Mouse (Mus musculus) lung, postnatal 0 days (tissue): ENCODE measurements at regions not wholly inside any gene's neighbourhood (a gene's known extent, or its start where the extent isn't known, plus 50 kb on each side); places are given as distances from the start of the nearest gene placed in this dataset.
"Not testable (repeated sequence)": the region's sequence is repeated elsewhere in the genome, so short reads cannot be mapped to it uniquely, and the experiment has no call there.

Source experiments
- ATAC-seq: fragments of 200-750 bp; cut with Nextera tagmentation; 2 replicates; pipeline ENCODE4 v1.8.0; 2017; ENCODE audit warnings: moderate library complexity
- DNase-seq: peaks from one replicate; pipeline ENCODE4 v3.0.0-alpha.2; 2016; ENCODE audit warnings: low spot score
- H3K27ac ChIP-seq: fragments of 300-500 bp; sonication (generic); 2 replicates; pipeline ENCODE4 v1.5.1; 2014; ENCODE audit warnings: antibody characterized with exemption, mild to moderate bottlenecking, low read length, mixed read lengths
- H3K27me3 ChIP-seq: fragments of 300-500 bp; sonication (generic); replicated peaks from 2 replicates; pipeline ENCODE4 v1.6.1; 2014; ENCODE audit warnings: low read length, mixed read lengths; ENCODE audit not compliant: insufficient read depth
- H3K36me3 ChIP-seq: fragments of 300-500 bp; sonication (generic); 2 replicates; pipeline ENCODE4 v1.6.1; 2014; ENCODE audit warnings: low read length, mixed read lengths; ENCODE audit not compliant: insufficient read depth
- H3K4me1 ChIP-seq: fragments of 300-500 bp; sonication (generic); 2 replicates; pipeline ENCODE4 v1.6.1; 2014; ENCODE audit warnings: antibody characterized with exemption, low read depth, low read length, mixed read lengths; ENCODE audit not compliant: insufficient read depth
- H3K4me2 ChIP-seq: fragments of 300-500 bp; sonication (generic); replicated peaks from 2 replicates; pipeline ENCODE4 v1.6.1; 2014; ENCODE audit warnings: low read depth, mild to moderate bottlenecking, low read length, moderate library complexity, mixed read lengths
- H3K4me3 ChIP-seq: fragments of 300-500 bp; sonication (generic); 2 replicates; pipeline ENCODE4 v1.5.1; 2014; ENCODE audit warnings: low read depth, low read length
- H3K9ac ChIP-seq: fragments of 300-500 bp; sonication (generic); replicated peaks from 2 replicates; pipeline ENCODE4 v1.6.1; 2014; ENCODE audit warnings: low read depth, mild to moderate bottlenecking
- H3K9me3 ChIP-seq: fragments of 300-500 bp; sonication (generic); 2 replicates; pipeline ENCODE4 v1.6.1; 2016; ENCODE audit warnings: low read length, mixed read lengths
- CTCF ChIP-seq: IDR thresholded peaks from 2 replicates; pipeline ENCODE4 v1.5.1; 2016; ENCODE audit warnings: antibody characterized with exemption, mild to moderate bottlenecking
- EP300 ChIP-seq: IDR thresholded peaks from 2 replicates; pipeline ENCODE4 v1.6.1; 2016; ENCODE audit warnings: antibody characterized with exemption, mild to moderate bottlenecking, control low read depth
- WGBS: fragments of 180-500 bp; shearing (Covaris S2); extraction: QIAGEN DNeasy Blood & Tissue Kit; methylation state at CpG from one replicate; pipeline ENCODE4 v1.1.7; 2014; 5-methylcytosine and 5-hydroxymethylcytosine counted together

- Histone ChIP-seq H3K27ac (no peak overlapping the region), H3K9ac (no peak overlapping the region), H3K4me2 (no peak overlapping the region), H3K9me3 (no peaks in the 10 kb centered on the region), H3K27me3 (no peaks in the 10 kb centered on the region), H3K4me1 (no peaks in the 10 kb centered on the region), H3K4me3 (no peak overlapping the region), H3K36me3 (no peaks in the 10 kb centered on the region)
- DNase-seq (no peak), ATAC-seq (no peak)
- WGBS, result 53% methylated on average over 5 of the region's 5 CpGs
- TF ChIP-seq CTCF, result no peak
- no peak for TF ChIP-seq EP300
Observed at GRCm38 (mm10) chr2:53715017-53715416, 370.3 kb downstream of the Rprm start.

DNA sequence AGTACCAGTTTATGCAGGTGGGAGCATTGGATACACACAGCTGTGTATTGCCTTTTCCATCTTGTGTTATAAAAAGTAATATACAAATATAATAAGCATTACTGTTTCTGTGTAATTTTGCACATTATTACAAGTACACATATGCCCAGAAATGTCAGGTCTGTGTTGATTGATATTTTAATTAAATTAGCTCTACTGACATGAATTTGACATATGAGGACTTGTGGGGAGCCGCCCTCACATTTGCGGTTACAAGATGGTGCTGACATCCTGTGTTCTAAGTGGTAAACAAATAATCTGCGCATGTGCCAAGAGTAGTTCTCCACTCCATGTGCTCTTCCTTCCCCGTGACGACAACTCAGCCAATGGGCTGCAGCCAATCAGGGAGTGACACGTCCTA lies 362.1 kb downstream of the Rprm start:
- Histone ChIP-seq H3K4me3 (no peak overlapping the region), H3K9me3 (no peaks in the 10 kb centered on the region), H3K4me2 (no peak overlapping the region), H3K27ac (no peak overlapping the region), H3K9ac (no peak overlapping the region), H3K36me3 (no peaks in the 10 kb centered on the region), H3K27me3 (no peaks in the 10 kb centered on the region), H3K4me1 (no peaks in the 10 kb centered on the region)
- TF ChIP-seq CTCF (no peak), EP300 (no peak)
- ATAC-seq, result no peak
- DNase-seq, result no peak
- 82% methylated on average over 6 of the region's 6 CpGs for WGBS

DNA sequence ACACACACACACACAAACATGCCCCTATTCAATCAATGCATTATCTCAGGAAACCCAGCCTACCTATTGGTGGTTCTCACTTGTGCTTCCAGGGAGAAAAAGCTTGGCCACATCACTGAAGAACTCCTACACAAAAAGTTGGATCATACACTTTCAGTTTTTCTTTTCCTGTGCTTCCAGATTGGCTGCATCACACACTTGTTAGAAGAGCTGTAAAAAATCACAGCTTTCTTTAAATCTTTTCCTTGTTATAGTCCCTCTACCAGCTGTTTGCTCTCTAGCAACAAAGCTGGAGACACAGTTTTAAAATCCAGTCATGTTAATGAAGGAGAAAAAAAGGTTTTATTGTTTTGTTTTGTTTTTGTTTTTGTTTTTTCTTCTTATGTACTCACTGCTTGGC lies 356.7 kb downstream of the Rprm start:
- no peaks in the 10 kb centered on the region for H3K36me3 ChIP-seq
- ATAC-seq (no peak), DNase-seq (no peak)
- no peaks in the 10 kb centered on the region for H3K9me3 ChIP-seq
- H3K27me3 ChIP-seq, result no peaks in the 10 kb centered on the region
- H3K4me1 ChIP-seq, result no peaks in the 10 kb centered on the region
- H3K4me2 ChIP-seq, result no peak overlapping the region
- no peak for TF ChIP-seq EP300
- TF ChIP-seq CTCF, result no peak
- no peak overlapping the region for H3K9ac ChIP-seq
- no peak overlapping the region for H3K4me3 ChIP-seq
- H3K27ac ChIP-seq, result no peak overlapping the region

DNA sequence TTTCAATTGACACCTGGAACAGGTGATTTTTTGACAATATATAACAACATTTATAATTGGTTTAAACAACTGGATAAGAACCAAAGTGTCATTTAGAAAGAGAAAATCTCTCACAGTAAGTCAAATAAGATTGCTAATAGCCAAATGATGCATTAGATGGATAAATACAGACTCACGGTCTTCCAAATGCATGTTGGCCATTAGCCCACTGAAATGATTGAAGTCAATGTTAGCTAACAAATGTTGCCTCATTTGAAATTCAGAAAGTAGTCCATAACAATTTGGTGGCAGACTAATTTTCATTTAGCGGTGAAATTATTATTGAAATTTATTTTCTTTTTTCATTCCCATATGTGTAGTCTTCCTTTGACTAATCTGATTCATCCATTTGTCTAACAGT lies 354.9 kb downstream of the Rprm start:
- ATAC-seq (no peak), DNase-seq (no peak)
- no peak overlapping the region for H3K9ac ChIP-seq
- H3K4me2 ChIP-seq, result no peak overlapping the region
- H3K9me3 ChIP-seq, result no peaks in the 10 kb centered on the region
- no peak overlapping the region for H3K27ac ChIP-seq
- H3K27me3 ChIP-seq, result no peaks in the 10 kb centered on the region
- 89% methylated on average over 2 of the region's 2 CpGs for WGBS
- H3K36me3 ChIP-seq, result no peaks in the 10 kb centered on the region
- TF ChIP-seq CTCF (no peak), EP300 (no peak)
- no peak overlapping the region for H3K4me3 ChIP-seq
- no peaks in the 10 kb centered on the region for H3K4me1 ChIP-seq

DNA sequence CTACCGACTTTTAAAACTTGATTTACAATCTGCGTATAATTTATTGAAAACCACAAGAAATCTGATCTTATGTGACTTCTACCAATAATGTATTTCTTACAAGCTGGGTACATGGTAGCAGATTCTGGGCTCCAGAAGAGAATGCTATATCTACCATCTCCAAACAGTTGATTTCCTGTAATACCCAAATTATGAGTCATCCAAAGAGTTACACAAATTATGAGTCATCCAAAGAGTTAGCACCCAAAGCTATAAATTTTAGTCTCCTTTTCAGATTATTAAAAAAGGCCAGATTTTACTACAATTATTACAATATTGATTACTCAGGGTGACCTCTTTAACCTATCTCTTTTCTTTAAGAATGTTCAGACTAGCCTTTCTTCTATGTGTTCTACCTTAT lies 321.9 kb downstream of the Rprm start:
- no peak overlapping the region for H3K4me3 ChIP-seq
- H3K36me3 ChIP-seq, result no peaks in the 10 kb centered on the region
- DNase-seq, result no peak
- WGBS, result 94% methylated on average over 2 of the region's 2 CpGs
- H3K4me2 ChIP-seq, result no peak overlapping the region
- no peak for TF ChIP-seq EP300
- no peak for TF ChIP-seq CTCF
- no peaks in the 10 kb centered on the region for H3K4me1 ChIP-seq
- no peaks in the 10 kb centered on the region for H3K27me3 ChIP-seq
- no peak for ATAC-seq
- no peak overlapping the region for H3K27ac ChIP-seq
- H3K9me3 ChIP-seq, result no peaks in the 10 kb centered on the region
- H3K9ac ChIP-seq, result no peak overlapping the region

DNA sequence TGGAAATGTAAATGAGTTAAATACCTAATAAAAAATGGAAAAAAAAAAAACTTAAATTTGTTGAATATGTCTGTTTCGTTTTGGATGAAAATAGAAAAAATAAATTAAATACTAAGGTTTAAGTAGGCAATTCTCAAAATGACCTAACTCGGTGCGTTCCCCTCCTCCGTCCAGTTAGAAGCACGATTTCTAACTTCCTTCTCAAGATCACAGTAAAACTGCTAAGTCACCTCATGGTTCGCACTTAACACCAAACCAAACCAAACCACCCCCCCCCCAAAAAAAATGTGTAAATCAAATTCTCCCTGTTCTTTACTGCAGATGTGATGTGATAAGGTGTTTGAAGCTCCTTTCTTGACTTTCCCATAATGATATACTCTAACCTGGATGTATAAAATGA lies 303.3 kb downstream of the Rprm start:
- not testable (repeated sequence) for ATAC-seq, H3K4me3 ChIP-seq, H3K36me3 ChIP-seq, H3K9me3 ChIP-seq, H3K4me1 ChIP-seq, H3K27me3 ChIP-seq, H3K4me2 ChIP-seq, H3K27ac ChIP-seq, DNase-seq, H3K9ac ChIP-seq
- 77% methylated on average over 2 of the region's 6 CpGs for WGBS

DNA sequence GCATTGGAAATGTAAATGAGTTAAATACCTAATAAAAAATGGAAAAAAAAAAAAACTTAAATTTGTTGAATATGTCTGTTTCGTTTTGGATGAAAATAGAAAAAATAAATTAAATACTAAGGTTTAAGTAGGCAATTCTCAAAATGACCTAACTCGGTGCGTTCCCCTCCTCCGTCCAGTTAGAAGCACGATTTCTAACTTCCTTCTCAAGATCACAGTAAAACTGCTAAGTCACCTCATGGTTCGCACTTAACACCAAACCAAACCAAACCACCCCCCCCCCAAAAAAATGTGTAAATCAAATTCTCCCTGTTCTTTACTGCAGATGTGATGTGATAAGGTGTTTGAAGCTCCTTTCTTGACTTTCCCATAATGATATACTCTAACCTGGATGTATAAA lies 296.8 kb downstream of the Rprm start:
- not testable (repeated sequence) for H3K36me3 ChIP-seq, H3K9me3 ChIP-seq, H3K9ac ChIP-seq, ATAC-seq, H3K27ac ChIP-seq, H3K4me2 ChIP-seq, H3K4me1 ChIP-seq, DNase-seq, H3K27me3 ChIP-seq, H3K4me3 ChIP-seq
- WGBS, result 74% methylated on average over 2 of the region's 6 CpGs
